Mouse (Mus musculus) cortical plate, adult 2 months (tissue): ENCODE results near the gene Prpsap1. TPM values are rescaled to one million over a fixed set of nuclear protein-coding genes. Genes with fewer than 3 reads are reported as not detected.

ENCODE experiments used
- H3K27ac ChIP-seq: fragments of 200-500 bp; 2 replicates; pipeline ENCODE4 v1.5.1; 2012; ENCODE audit warnings: low read length, control low read depth, inconsistent platforms; ENCODE audit not compliant: insufficient read depth
- H3K4me1 ChIP-seq: fragments of 200-500 bp; 2 replicates; pipeline ENCODE4 v1.6.1; 2011; ENCODE audit warnings: low read length; ENCODE audit not compliant: control insufficient read depth, insufficient read depth
- H3K4me3 ChIP-seq: fragments of 200-500 bp; 2 replicates; pipeline ENCODE4 v1.5.1; 2011; ENCODE audit warnings: mild to moderate bottlenecking, low read length, control low read depth; ENCODE audit not compliant: insufficient read depth
- CTCF ChIP-seq: fragments of 200-500 bp; IDR thresholded peaks from 2 replicates; pipeline ENCODE4 v1.5.1; 2011; ENCODE audit warnings: mild to moderate bottlenecking, control low read depth, low read length; ENCODE audit not compliant: insufficient read depth; ENCODE audit errors: extremely low read depth
- POLR2A ChIP-seq: fragments of 200-500 bp; IDR thresholded peaks from 2 replicates; pipeline ENCODE4 v1.6.1; 2011; ENCODE audit warnings: mild to moderate bottlenecking, low read length, control low read depth; ENCODE audit not compliant: insufficient read depth; ENCODE audit errors: extremely low read depth
- polyA plus RNA-seq: library from polyadenylated mRNA; depleted of rRNA; stranded (reverse); fragments of >200 nt; gene quantifications from 2 replicates; pipeline ENCODE4 v1.2.3, GENCODE M21; 2012

The Prpsap1 gene
- polyA plus RNA-seq, 1 experiment, result 89.0 TPM

DNA sequence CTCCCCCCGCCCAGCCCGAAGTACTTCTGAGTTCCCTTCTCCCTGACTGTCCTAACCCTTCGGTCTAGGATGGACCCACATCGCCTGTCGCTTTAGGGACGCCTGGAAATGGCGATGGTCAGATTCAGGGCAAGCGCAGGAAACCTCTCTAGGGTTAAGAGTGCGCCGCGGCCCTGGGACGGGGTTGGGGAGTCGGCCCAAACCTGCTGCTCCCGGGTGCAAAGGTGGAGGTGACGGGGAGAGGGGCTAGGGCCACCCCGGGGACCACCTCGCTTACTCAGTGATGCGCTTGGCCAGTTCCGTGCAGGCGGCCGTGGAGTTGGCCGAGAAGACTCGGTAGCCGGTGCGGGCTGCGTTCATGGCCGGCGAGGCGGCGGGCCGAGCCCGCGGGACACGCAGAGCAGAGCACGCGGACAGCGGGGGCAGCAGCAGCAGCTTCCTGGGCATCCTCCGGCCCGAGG is 4.2 kb downstream of the Prpsap1 start:
- Histone ChIP-seq H3K4me1 (peaks cover 2% of the 10 kb centered on the region; the same call in 1 of the 2 replicates), H3K27ac (0 out of 2 replicates have a peak overlapping the region, but pooled peaks have one; percentile 24), H3K4me3 (peak overlapping the region; percentile 72)
- TF ChIP-seq POLR2A (no peak), CTCF (no peak)

DNA sequence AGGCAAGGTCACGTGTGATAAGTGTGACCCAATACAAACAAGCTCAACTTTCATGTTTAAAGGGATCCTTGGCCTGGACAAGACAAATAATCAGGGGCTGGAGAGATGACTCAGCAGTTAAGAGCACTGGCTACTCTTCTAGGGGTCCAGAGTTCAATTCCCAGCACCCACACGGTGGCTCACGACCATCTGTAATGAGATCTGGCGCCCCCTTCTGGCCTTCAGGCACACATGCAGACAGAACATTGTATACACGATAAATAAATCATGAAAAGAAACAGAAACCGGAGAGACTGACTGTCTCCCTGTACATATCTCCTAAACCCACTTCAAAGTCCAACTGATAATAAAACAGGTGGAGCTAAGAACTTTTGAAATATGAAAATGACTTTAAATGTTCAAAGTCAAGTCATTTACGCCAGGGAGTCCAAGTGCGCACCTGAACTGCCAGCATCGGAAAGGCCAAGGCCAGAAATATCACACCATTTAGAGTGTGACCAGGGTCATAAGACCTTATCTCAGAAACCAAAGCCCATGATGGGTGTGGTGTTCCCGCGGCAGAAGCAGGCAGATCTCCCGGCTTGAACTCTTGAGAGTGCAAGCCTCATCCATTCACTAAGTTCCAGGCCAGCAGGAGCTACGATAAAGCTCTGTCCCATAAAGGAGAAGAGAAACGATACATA is 5.2 kb downstream of the Prpsap1 start:
- peaks cover 2% of the 10 kb centered on the region; the same call in 1 of the 2 replicates for H3K4me1 ChIP-seq
- no peak overlapping the region for H3K27ac ChIP-seq
- peak; percentile 16; the same call in 1 of the 2 replicates for TF ChIP-seq CTCF
- TF ChIP-seq POLR2A, result no peak
- peak overlapping the region; percentile 72 for H3K4me3 ChIP-seq

DNA sequence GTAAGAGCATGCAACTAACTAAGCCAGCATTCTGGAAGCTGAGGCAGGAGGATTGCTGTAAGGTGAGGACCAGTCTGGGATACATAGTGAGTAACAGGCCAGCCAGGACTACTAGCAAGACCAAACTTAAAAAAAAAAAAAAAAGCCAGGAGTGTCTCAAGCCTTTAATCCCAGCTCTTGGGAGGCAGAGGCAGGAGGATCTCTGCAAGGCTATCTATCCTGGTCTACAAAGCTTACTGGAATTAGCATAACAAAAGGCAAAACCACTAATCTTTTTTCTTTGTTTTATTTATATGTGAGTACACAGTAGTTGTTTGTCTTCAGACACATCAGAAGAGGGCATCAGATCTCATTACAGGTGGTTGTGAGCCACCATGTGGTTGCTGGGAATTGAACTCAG is 5.8 kb downstream of the Prpsap1 start:
- TF ChIP-seq POLR2A (no peak), CTCF (no peak)
- Histone ChIP-seq H3K4me3 (no peak overlapping the region), H3K27ac (no peak overlapping the region), H3K4me1 (peaks cover 2% of the 10 kb centered on the region; the same call in 1 of the 2 replicates)

DNA sequence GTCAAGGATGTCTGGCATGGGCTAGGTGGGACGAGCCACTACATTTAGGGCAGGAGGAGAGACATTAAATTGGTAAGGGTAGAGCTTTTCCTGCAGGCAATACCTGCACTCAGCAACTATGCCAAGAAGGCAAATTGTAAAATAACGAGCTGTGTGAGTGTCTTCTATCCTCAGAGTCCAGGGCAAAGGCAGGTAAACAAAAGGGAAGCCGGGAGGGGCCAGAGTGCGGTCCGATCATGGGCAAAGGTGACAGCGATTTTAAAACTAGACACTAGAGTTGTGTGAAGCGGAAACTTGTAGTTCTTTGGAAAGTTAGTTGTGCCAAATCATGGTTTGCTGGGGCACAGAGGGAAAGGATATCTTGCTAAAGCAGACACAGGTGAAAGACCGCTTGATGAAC is 9.7 kb downstream of the Prpsap1 start:
- no peak for TF ChIP-seq POLR2A
- no peak for TF ChIP-seq CTCF
- Histone ChIP-seq H3K4me1 (peaks cover 2% of the 10 kb centered on the region; the same call in 1 of the 2 replicates), H3K27ac (no peak overlapping the region), H3K4me3 (no peak overlapping the region)

DNA sequence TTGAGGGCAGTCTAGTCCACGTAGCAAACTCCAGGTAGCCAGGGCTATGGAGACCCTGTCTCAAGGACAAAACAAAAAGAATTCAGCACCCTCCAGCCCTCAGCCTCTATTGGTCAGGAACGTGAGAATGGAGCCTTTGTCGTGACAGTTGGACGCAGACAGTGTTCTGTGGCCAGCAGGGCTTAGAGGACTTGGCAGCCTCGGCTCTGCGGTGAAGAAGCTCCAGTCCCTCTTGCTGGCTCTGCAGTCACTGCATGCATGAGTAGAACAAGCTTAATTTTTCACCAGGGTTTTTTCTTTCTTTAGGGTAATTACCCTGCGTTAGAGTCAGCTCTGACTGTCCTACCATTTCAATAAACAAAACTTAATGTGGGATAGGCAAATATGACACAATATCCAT is 12.2 kb downstream of the Prpsap1 start:
- no peak for TF ChIP-seq CTCF
- TF ChIP-seq POLR2A, result no peak
- no peak overlapping the region for H3K4me3 ChIP-seq
- no peak overlapping the region for H3K27ac ChIP-seq
- H3K4me1 ChIP-seq, result no peaks in the 10 kb centered on the region

DNA sequence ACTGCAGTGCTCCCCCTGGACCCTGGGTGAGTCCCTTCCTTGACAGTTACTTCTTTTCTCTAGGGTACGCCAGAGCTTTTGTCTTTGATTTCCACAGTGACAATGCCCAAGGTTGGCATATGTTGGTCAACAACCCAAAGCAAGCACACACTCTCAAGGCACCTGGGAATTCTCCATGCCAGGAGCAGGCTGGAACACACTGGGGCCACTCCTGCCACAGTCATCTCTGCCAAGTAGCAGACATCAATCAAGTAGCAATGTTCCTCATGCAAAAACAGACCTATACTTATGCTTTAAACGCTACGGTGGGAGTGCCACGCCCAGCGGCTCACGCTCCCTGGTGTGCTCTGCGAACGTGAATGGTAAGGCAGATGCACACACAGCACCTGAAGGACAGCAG is 13.0 kb downstream of the Prpsap1 start:
- Histone ChIP-seq H3K4me3 (no peak overlapping the region), H3K27ac (no peak overlapping the region), H3K4me1 (peaks cover 1% of the 10 kb centered on the region; the same call in 1 of the 2 replicates)
- TF ChIP-seq POLR2A (no peak), CTCF (no peak)

DNA sequence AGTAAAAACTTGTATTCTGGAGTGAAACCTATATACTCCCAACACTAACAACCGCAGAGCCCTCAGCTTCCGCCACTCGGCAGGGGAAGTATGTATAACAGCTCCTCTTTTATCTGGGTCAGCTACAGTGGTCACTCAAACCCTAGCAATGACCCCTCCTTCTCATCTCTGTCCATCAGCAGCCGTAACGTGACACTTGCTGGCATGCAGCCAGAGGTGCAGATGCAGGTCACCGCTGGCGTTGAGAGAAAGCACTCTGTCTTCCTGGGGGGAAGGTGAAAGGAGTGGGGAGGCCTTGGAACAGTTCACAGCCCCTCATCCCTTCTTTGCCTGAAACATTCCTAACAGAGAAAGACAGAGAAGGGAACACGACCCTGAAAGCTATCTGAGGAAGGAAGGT is 14.2 kb downstream of the Prpsap1 start:
- Histone ChIP-seq H3K4me1 (peaks cover 3% of the 10 kb centered on the region; the same call in 1 of the 2 replicates), H3K4me3 (no peak overlapping the region), H3K27ac (no peak overlapping the region)
- TF ChIP-seq POLR2A (no peak), CTCF (no peak)

DNA sequence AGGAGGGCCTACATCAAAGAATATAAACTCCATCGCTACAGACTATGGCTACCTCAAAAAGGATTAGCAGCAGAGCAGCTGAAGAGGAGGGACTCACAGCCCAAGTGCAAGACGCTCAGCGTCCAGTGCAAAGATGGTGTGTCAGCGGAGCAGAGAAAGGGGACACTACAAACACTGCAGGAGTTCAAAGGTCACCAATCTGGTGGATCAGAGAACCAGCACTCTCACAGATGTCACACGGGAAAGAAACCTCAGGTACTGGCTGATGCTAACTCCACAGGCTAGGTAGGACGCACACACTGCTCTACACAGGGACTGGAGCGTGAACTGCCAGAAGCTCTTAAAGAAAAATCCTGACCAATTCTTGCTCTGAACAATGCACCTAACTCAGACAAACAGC is 15.0 kb downstream of the Prpsap1 start:
- H3K4me3 ChIP-seq, result no peak overlapping the region
- H3K4me1 ChIP-seq, result peaks cover 3% of the 10 kb centered on the region; the same call in 1 of the 2 replicates
- no peak overlapping the region for H3K27ac ChIP-seq
- TF ChIP-seq POLR2A (no peak), CTCF (no peak)

DNA sequence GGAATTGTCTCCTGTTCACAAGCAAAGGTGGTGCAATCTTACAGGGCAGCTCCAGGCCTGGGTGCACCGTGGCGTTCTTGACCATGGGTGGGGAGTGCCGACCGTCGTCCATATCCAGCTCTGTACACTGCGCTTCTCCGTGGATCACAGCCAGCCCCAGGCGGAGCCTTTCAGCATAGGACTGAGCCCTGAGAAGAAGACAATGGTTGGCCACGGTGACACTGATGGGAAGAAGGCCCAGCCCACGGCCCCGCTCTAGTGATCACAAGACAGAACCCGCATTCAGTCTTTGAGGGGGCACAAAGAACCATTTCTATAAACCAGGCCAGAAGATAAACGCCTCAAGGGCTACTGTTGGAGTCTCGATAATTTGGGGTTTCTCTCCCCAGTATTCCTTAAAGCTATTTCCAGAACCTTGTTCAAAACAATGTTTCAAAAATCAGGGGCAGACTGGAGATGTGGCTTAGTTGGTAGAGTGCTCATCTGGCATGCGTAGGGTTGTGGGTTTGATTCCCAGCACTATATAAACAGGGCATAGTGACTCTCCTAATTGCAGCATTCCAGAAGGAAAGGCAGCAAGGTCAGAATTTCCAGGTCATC is 16.7 kb downstream of the Prpsap1 start:
- Histone ChIP-seq H3K4me1 (peaks cover 3% of the 10 kb centered on the region; the same call in 1 of the 2 replicates), H3K27ac (peak overlapping the region; percentile 35), H3K4me3 (no peak overlapping the region)
- TF ChIP-seq CTCF (no peak), POLR2A (no peak)

DNA sequence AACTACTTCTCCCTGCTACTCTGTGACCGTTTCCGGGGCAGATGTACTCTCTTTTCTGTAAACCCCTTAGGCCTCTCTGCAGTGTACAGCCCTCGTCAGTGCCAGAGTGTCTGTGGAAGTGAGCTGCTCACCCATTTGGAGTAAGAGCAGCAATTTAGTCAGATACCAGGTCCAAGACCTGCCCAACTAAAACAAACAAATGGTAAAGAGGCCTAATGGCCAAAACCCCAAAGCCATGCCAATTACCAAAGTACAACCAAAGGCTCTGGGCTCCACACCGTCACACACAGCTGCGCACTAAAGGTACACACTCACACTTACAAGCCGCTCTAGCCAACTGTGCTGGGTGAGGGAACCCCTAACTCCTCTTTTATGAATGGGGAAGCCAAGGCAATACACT is 17.3 kb downstream of the Prpsap1 start:
- peaks cover 3% of the 10 kb centered on the region; the same call in 1 of the 2 replicates for H3K4me1 ChIP-seq

More for the DNA sequence above, 17.3 kb downstream of the Prpsap1 start:
- TF ChIP-seq POLR2A (no peak), CTCF (no peak)
- Histone ChIP-seq H3K27ac (no peak overlapping the region), H3K4me3 (no peak overlapping the region)
